Mouse (Mus musculus) heart, postnatal 0 days (tissue): ENCODE results near the gene Zfp362. TPM values are rescaled to one million over a fixed set of nuclear protein-coding genes. Genes with fewer than 3 reads are reported as not detected.

Experiments used
- ATAC-seq: fragments of 200-750 bp; cut with Nextera tagmentation; 2 replicates; pipeline ENCODE4 v1.8.0; 2017; ENCODE audit warnings: low read depth, moderate number of reproducible peaks, moderate library complexity; ENCODE audit not compliant: insufficient read depth
- DNase-seq: peaks from one replicate; pipeline ENCODE4 v3.0.0-alpha.2; 2016; ENCODE audit warnings: low spot score
- H3K27ac ChIP-seq: fragments of 300-500 bp; sonication (generic); 2 replicates; pipeline ENCODE4 v1.5.1; 2014; ENCODE audit warnings: low read depth, mild to moderate bottlenecking
- H3K27me3 ChIP-seq: fragments of 300-500 bp; sonication (generic); 2 replicates; pipeline ENCODE4 v1.6.1; 2014; ENCODE audit warnings: low read length, mixed read lengths; ENCODE audit not compliant: control insufficient read depth, insufficient read depth
- H3K36me3 ChIP-seq: fragments of 300-500 bp; sonication (generic); replicated peaks from 2 replicates; pipeline ENCODE4 v1.6.1; 2014; ENCODE audit warnings: low read length, mixed read lengths; ENCODE audit not compliant: control insufficient read depth, insufficient read depth
- H3K4me1 ChIP-seq: fragments of 300-500 bp; sonication (generic); 2 replicates; pipeline ENCODE4 v1.6.1; 2014; ENCODE audit warnings: antibody characterized with exemption; ENCODE audit not compliant: control insufficient read depth, insufficient read depth
- H3K4me2 ChIP-seq: fragments of 300-500 bp; sonication (generic); 2 replicates; pipeline ENCODE4 v1.6.1; 2014; ENCODE audit warnings: low read depth, mild to moderate bottlenecking, low read length, moderate library complexity
- H3K4me3 ChIP-seq: fragments of 300-500 bp; sonication (generic); 2 replicates; pipeline ENCODE4 v1.5.1; 2014; ENCODE audit warnings: low read depth, low read length
- H3K9ac ChIP-seq: fragments of 300-500 bp; sonication (generic); replicated peaks from 2 replicates; pipeline ENCODE4 v1.6.1; 2014; ENCODE audit warnings: low read depth, low read length, mixed read lengths
- H3K9me3 ChIP-seq: fragments of 300-500 bp; sonication (generic); replicated peaks from 2 replicates; pipeline ENCODE4 v1.6.1; 2016; ENCODE audit warnings: low read length; ENCODE audit not compliant: control insufficient read depth
- CTCF ChIP-seq: IDR thresholded peaks from 2 replicates; pipeline ENCODE4 v1.5.1; 2016; ENCODE audit warnings: antibody characterized with exemption, control low read depth, low read depth
- EP300 ChIP-seq: IDR thresholded peaks from 2 replicates; pipeline ENCODE4 v1.6.1; 2016; ENCODE audit warnings: antibody characterized with exemption, low read depth
- WGBS: fragments of 180-500 bp; shearing (Covaris S2); extraction: QIAGEN DNeasy Blood & Tissue Kit; methylation state at CpG from one replicate; pipeline ENCODE4 v1.1.7; 2014; 5-methylcytosine and 5-hydroxymethylcytosine counted together
- polyA plus RNA-seq: library from polyadenylated mRNA; unstranded; fragments of >200 nt; fragmentation: Nextera tagmentation; extraction: Ambion mirVana; gene quantifications from 2 replicates; pipeline ENCODE4 v1.2.1, GENCODE M21; 2015
- total RNA-seq: library from RNA; depleted of rRNA; stranded (reverse); fragments of >200 nt; gene quantifications from 2 replicates; pipeline ENCODE4 v1.2.3, GENCODE M21; 2014; ENCODE audit warnings: low replicate concordance

Zfp362 gene
- total and polyA plus RNA-seq, 2 experiments from 2014 or later = 10.8 to 11.6 TPM

- Histone ChIP-seq H3K27ac (no peak overlapping the region), H3K36me3 (peaks cover 29% of the 10 kb centered on the region), H3K4me1 (peaks cover 20% of the 10 kb centered on the region), H3K9me3 (no peaks in the 10 kb centered on the region), H3K27me3 (no peaks in the 10 kb centered on the region), H3K4me2 (no peak overlapping the region), H3K4me3 (no peak overlapping the region), H3K9ac (no peak overlapping the region)
- no peak for ATAC-seq
- WGBS = 50% methylated on average over 1 of the region's 1 CpGs
- TF ChIP-seq CTCF (no peak), EP300 (no peak)
- DNase-seq = no peak
These were observed 65.0 kb downstream of the Zfp362 start for GRCm38 (mm10) chr4:128740878-128741277.

- H3K9ac ChIP-seq = no peak overlapping the region; the same call in 1 of the 2 replicates
- H3K27ac ChIP-seq = peak overlapping the region; percentile 83
- no peaks in the 10 kb centered on the region for H3K9me3 ChIP-seq
- H3K4me1 ChIP-seq = peaks cover 48% of the 10 kb centered on the region
- 56% methylated on average over 14 of the region's 14 CpGs for WGBS
- no peak for TF ChIP-seq EP300
- no peak for TF ChIP-seq CTCF
- ATAC-seq (no peak), DNase-seq (no peak)
- H3K4me2 ChIP-seq = peak overlapping the region; percentile 7; the same call in 1 of the 2 replicates
- H3K27me3 ChIP-seq = no peaks in the 10 kb centered on the region
- 0 out of 2 replicates have a peak, but pooled peaks cover under 1% of the 10 kb centered on the region for H3K36me3 ChIP-seq
- H3K4me3 ChIP-seq = no peak overlapping the region
These were observed 67.8 kb downstream of the Zfp362 start for GRCm38 (mm10) chr4:128737825-128738610.

GRCm38 (mm10) chr4:128737137-128737589, 68.7 kb downstream of the Zfp362 start:
- Histone ChIP-seq H3K4me1 (peaks cover 55% of the 10 kb centered on the region), H3K4me3 (no peak overlapping the region), H3K27me3 (no peaks in the 10 kb centered on the region), H3K27ac (peak overlapping the region; percentile 83), H3K9me3 (no peaks in the 10 kb centered on the region), H3K4me2 (peak overlapping the region; percentile 31; the same call in 1 of the 2 replicates), H3K36me3 (no peaks in the 10 kb centered on the region), H3K9ac (0 out of 2 replicates have a peak overlapping the region, but pooled peaks have one; percentile 15)
- TF ChIP-seq EP300 = no peak
- TF ChIP-seq CTCF = no peak
- DNase-seq (no peak), ATAC-seq (peak; percentile 42)
- 17% methylated on average over 6 of the region's 6 CpGs for WGBS

- DNase-seq (no peak), ATAC-seq (peak; percentile 2; the same call in 1 of the 2 replicates)
- Histone ChIP-seq H3K4me3 (peak overlapping the region; percentile 5; the same call in 1 of the 2 replicates), H3K27me3 (no peaks in the 10 kb centered on the region), H3K4me2 (peak overlapping the region; percentile 39), H3K36me3 (0 out of 2 replicates have a peak, but pooled peaks cover 8% of the 10 kb centered on the region), H3K9ac (peak overlapping the region; percentile 11; the same call in 1 of the 2 replicates), H3K9me3 (no peaks in the 10 kb centered on the region), H3K27ac (peak overlapping the region; percentile 92), H3K4me1 (peaks cover 67% of the 10 kb centered on the region)
- TF ChIP-seq EP300 = no peak
- no peak for TF ChIP-seq CTCF
- 57% methylated on average over 18 of the region's 18 CpGs for WGBS
These were observed 70.8 kb downstream of the Zfp362 start for GRCm38 (mm10) chr4:128734721-128735671.

- ATAC-seq (peak; percentile 86), DNase-seq (peak; percentile 89)
- H3K27me3 ChIP-seq = no peaks in the 10 kb centered on the region
- no peaks in the 10 kb centered on the region for H3K9me3 ChIP-seq
- peak overlapping the region; percentile 5; the same call in 1 of the 2 replicates for H3K4me3 ChIP-seq
- TF ChIP-seq CTCF = no peak
- peak; percentile 91 for TF ChIP-seq EP300
- 0 out of 2 replicates have a peak overlapping the region, but pooled peaks have one; percentile 11 for H3K9ac ChIP-seq
- 4% methylated on average over 5 of the region's 5 CpGs for WGBS
- peaks cover 75% of the 10 kb centered on the region for H3K4me1 ChIP-seq
- H3K27ac ChIP-seq = peak overlapping the region; percentile 92
- H3K36me3 ChIP-seq = 0 out of 2 replicates have a peak, but pooled peaks cover 8% of the 10 kb centered on the region
- peak overlapping the region; percentile 39 for H3K4me2 ChIP-seq
These were observed 71.6 kb downstream of the Zfp362 start for GRCm38 (mm10) chr4:128734217-128734616.
